Mouse (Mus musculus) midbrain, embryonic 14.5 days (tissue): Measurements from ENCODE around the gene Ifitm7. TPM values are rescaled to one million over a fixed set of nuclear protein-coding genes. Genes with fewer than 3 reads are reported as not detected.
A peak's percentile ranks its signal among the peaks of the same experiment; 100 is the strongest.

ENCODE experiments used
- ATAC-seq: fragments of 200-750 bp; cut with Nextera tagmentation; 2 replicates; pipeline ENCODE4 v1.8.0; 2017; ENCODE audit warnings: moderate number of reproducible peaks, moderate library complexity; ENCODE audit not compliant: low FRiP score, low TSS enrichment
- DNase-seq: peaks from one replicate; pipeline ENCODE4 v3.0.0-alpha.2; 2015
- H3K27ac ChIP-seq: fragments of 300-500 bp; sonication (generic); replicated peaks from 2 replicates; pipeline ENCODE4 v1.5.1; 2014; ENCODE audit warnings: mild to moderate bottlenecking, low read depth, low read length, moderate library complexity
- H3K27me3 ChIP-seq: fragments of 300-500 bp; sonication (generic); 2 replicates; pipeline ENCODE4 v1.6.1; 2014; ENCODE audit warnings: low read length, control low read depth, mixed read lengths; ENCODE audit not compliant: control insufficient read depth, insufficient read depth
- H3K36me3 ChIP-seq: fragments of 300-500 bp; sonication (generic); 2 replicates; pipeline ENCODE4 v1.6.1; 2014; ENCODE audit warnings: low read length, control low read depth; ENCODE audit not compliant: control insufficient read depth, insufficient read depth
- H3K4me1 ChIP-seq: fragments of 300-500 bp; sonication (generic); 2 replicates; pipeline ENCODE4 v1.6.1; 2014; ENCODE audit warnings: mild to moderate bottlenecking, antibody characterized with exemption, low read length, control low read depth; ENCODE audit not compliant: control insufficient read depth, insufficient read depth
- H3K4me2 ChIP-seq: fragments of 300-500 bp; sonication (generic); 2 replicates; pipeline ENCODE4 v1.6.1; 2014; ENCODE audit warnings: mild to moderate bottlenecking, low read length, moderate library complexity
- H3K4me3 ChIP-seq: fragments of 300-500 bp; sonication (generic); replicated peaks from 2 replicates; pipeline ENCODE4 v1.5.1; 2014; ENCODE audit warnings: low read depth, low read length
- H3K9ac ChIP-seq: fragments of 300-500 bp; sonication (generic); replicated peaks from 2 replicates; pipeline ENCODE4 v1.6.1; 2014; ENCODE audit warnings: mild to moderate bottlenecking, low read length, moderate library complexity
- H3K9me3 ChIP-seq: fragments of 300-500 bp; sonication (generic); 2 replicates; pipeline ENCODE4 v1.6.1; 2016; ENCODE audit warnings: low read length, control low read depth, mixed read lengths; ENCODE audit not compliant: control insufficient read depth
- WGBS: fragments of 180-500 bp; shearing (Covaris S2); extraction: QIAGEN DNeasy Blood & Tissue Kit; methylation state at CpG from one replicate; pipeline ENCODE4 v1.1.7; 2014; 5-methylcytosine and 5-hydroxymethylcytosine counted together
- polyA plus RNA-seq: library from polyadenylated mRNA; unstranded; fragments of >200 nt; fragmentation: Nextera tagmentation; extraction: Ambion mirVana; gene quantifications from 2 replicates; pipeline ENCODE4 v1.2.1, GENCODE M21; 2014

Ifitm7 gene
- polyA plus RNA-seq, result 0.46 and 1.8 TPM in 2 replicates

DNA sequence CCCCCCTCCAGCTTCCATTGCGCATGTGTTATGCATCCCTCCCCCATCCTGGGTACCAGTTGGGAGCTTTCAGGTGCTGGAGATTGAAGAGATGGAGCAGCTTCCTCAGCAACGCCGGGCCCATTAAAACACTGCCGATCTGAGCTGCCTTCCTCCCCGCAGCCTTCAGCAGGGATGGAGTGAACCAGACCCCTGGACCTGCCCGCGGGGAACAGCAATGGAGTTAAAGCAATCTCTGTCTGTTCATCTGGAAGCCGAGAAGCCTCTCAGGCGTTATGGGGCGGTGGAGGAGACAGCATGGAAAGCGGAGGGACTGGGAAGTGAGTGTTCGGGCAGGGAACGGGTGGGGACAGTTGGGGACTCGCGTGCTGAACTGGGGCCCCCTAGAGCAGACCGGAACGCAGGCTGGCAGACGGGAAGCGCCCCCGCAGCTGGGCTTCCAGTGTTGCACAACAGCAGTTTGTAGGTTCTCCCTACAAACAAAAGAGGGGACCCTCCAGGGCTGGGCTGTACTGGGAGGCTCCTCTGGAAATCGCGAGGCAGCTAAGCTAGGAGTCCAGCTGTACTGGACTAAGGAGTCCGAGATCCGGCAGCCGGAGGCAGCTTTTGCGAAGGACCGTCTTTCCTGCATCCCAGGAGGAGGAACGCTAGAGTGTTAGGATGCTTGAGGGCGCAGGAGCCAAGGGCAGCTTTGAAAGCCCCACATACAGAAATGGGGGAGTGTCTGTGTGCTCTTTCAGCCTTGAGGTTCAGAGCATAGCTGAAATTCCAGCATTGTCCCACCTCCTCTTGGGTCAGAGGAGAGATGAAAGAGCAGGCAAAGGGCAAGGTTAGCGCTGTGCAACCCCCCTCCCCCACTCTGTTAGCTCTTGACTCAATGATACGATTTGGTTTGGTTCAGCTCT lies at the start of gene Ifitm7, which contains the start of gene 2900011O08Rik:
Ifitm7 (minus strand) TSS at position 315 of the 905 bp plus-strand sequence.
2900011O08Rik (plus strand) TSS at position 31 of the 905 bp plus-strand sequence.
- no peaks in the 10 kb centered on the region for H3K27me3 ChIP-seq
- H3K9ac ChIP-seq, result peak within 1 kb of the TSS; percentile 96
- peak within 1 kb of the TSS; percentile 82 for H3K4me3 ChIP-seq
- H3K9me3 ChIP-seq, result no peaks in the 10 kb centered on the region
- H3K27ac ChIP-seq, result peak within 1 kb of the TSS; percentile 93
- H3K4me2 ChIP-seq, result peak within 1 kb of the TSS; percentile 62
- H3K4me1 ChIP-seq, result peaks cover 16% of the 10 kb centered on the region
- H3K36me3 ChIP-seq, result no peaks in the 10 kb centered on the region; the same call in 1 of the 2 replicates
- ATAC-seq, result peak; percentile 86
- peak; percentile 83 for DNase-seq
- WGBS, result under 1% methylated on average over 31 of the region's 31 CpGs

DNA sequence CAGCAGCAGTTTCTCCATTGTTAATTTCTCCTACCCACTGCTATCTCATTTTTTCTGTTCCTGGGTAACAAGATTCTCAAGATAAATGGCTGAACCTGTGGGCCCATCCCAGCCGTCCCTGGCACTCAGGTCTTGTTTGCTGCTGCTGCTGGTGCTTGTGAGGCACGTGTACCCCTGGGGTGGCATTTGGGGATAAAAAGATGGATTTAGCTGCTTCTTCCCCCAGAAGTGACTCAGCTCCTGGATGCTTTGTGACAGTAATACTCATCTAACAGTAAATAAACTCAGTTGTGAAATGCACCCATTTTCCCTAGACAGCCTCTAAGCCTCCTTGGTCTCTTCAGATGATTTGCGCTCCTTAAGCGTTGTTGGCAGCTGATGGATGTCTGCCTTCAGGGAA lies 46.4 kb upstream of the Ifitm7 start:
- Histone ChIP-seq H3K4me2 (no peak overlapping the region), H3K4me1 (no peaks in the 10 kb centered on the region; the same call in 1 of the 2 replicates), H3K27me3 (no peaks in the 10 kb centered on the region), H3K27ac (no peak overlapping the region), H3K9me3 (no peaks in the 10 kb centered on the region), H3K4me3 (no peak overlapping the region), H3K9ac (no peak overlapping the region), H3K36me3 (peaks cover 5% of the 10 kb centered on the region; the same call in 1 of the 2 replicates)
- WGBS, result 84% methylated on average over 4 of the region's 4 CpGs
- no peak for ATAC-seq
- no peak for DNase-seq

DNA sequence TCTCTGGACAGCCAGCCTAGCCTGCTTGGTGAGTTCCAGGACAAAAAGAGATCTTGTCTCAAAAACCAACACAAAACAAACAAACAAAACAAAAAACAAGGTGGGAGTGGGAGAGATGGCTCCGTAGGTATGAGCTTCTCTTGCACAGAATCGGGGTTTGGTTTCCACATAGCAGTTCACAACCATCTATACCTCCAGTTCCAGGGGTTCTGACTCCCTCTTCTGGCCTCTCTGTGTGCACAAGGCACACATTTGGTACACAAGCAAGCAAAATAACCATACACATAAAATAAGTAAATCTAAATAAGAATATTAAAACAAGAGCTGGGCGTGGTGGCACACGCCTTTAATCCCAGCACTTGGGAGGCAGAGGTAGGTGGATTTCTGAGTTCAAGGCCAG lies 44.0 kb upstream of the Ifitm7 start:
- ATAC-seq, result no peak
- DNase-seq, result no peak
- H3K27ac ChIP-seq, result no peak overlapping the region

DNA sequence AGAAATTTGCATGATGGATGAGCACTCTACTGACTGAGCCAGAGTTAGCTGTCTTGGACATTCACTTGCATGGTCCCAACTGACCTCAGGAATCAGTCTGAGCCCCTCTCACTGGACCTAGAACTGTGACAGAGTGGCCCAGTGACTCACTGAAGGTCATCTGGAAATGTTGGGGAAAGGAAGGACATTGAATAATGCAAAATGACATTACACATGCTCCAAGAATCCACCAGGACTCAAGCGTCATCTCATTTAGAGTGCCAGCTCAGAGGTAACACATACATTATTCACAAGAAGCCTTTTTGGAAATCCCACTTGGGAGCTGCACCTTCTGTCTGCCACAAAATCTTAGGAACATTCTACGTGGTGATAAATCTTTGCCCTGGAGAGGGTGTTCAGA lies 43.2 kb upstream of the Ifitm7 start:
- DNase-seq (no peak), ATAC-seq (no peak)
- Histone ChIP-seq H3K4me1 (no peaks in the 10 kb centered on the region; the same call in 1 of the 2 replicates), H3K4me3 (no peak overlapping the region), H3K27me3 (no peaks in the 10 kb centered on the region), H3K9me3 (no peaks in the 10 kb centered on the region), H3K4me2 (no peak overlapping the region), H3K9ac (no peak overlapping the region), H3K27ac (no peak overlapping the region), H3K36me3 (peaks cover 5% of the 10 kb centered on the region; the same call in 1 of the 2 replicates)
- WGBS, result 60% methylated on average over 2 of the region's 2 CpGs

More for the DNA sequence above, 44.0 kb upstream of the Ifitm7 start:
- Histone ChIP-seq H3K4me1 (no peaks in the 10 kb centered on the region; the same call in 1 of the 2 replicates), H3K9ac (no peak overlapping the region), H3K9me3 (no peaks in the 10 kb centered on the region), H3K36me3 (peaks cover 5% of the 10 kb centered on the region; the same call in 1 of the 2 replicates), H3K27me3 (no peaks in the 10 kb centered on the region), H3K4me3 (no peak overlapping the region), H3K4me2 (no peak overlapping the region)
- 88% methylated on average over 4 of the region's 4 CpGs for WGBS

DNA sequence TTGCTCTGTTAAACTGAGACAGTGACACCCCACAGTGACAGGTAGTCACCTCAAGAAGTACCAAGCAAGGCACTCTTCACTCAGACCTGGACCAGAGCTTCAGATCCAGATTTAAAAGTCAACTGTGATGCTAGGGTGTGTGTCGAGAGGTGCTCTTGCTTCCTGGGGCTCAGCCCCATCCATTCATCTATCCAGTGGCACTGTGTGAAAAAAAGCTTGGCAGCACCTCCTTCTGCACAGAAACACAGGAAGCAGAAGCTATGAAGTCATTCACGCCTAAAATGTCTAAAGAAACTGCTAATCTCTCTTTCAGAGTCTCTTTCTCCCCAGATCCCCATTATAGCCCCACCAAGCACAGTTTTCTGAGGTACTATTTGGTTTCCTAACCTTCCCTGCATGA lies 42.4 kb upstream of the Ifitm7 start:
- no peak overlapping the region for H3K9ac ChIP-seq
- WGBS, result 64% methylated on average over 2 of the region's 2 CpGs
- no peak for DNase-seq
- no peaks in the 10 kb centered on the region for H3K27me3 ChIP-seq
- H3K4me2 ChIP-seq, result no peak overlapping the region
- H3K4me3 ChIP-seq, result no peak overlapping the region
- H3K4me1 ChIP-seq, result no peaks in the 10 kb centered on the region; the same call in 1 of the 2 replicates
- H3K36me3 ChIP-seq, result peaks cover 5% of the 10 kb centered on the region; the same call in 1 of the 2 replicates
- H3K27ac ChIP-seq, result no peak overlapping the region
- no peaks in the 10 kb centered on the region for H3K9me3 ChIP-seq
- no peak for ATAC-seq

DNA sequence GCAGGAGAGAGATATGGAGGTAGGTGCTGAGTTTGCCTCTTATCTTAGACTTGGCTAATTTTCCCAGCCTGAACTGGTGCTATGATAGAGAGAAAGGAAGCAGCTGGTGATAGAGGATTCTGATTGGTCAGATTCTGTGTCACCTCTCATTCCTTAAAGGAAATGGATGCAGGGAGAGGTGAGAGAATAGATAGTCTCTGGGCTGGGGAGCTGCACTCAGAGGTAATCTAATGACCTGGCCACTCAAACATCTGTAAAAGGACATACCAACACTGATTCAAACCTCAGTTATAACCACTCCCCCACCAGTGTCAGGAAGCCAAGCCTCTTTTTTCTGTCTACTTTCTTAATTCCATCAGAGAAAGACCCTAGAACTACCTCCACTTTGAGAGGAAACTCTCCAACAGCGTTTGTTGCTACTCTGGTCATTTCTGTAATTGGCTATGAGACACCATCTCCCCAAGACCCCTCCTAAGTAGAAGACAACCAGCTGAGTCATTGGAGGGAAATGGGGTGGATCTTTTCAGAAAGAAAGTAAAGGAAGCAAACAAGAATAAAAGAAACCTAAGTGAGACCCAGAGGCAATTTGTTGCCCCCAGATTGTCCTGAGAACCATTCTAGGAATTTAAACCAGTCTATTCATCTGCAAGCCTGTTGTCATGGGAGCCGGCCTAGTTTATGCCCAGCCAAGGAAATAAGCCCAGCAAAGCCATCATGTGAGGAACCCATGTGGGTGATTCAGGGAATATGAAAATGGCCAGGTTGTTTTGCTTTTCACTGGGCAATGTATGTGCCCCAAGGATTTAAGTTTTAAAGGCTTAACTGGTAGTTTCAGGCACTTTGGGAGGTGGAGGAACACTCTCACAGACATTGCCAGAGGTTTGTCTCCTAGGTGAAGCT lies 38.7 kb upstream of the Ifitm7 start:
- WGBS, result 60% methylated on average over 2 of the region's 2 CpGs
- DNase-seq (no peak), ATAC-seq (no peak)

DNA sequence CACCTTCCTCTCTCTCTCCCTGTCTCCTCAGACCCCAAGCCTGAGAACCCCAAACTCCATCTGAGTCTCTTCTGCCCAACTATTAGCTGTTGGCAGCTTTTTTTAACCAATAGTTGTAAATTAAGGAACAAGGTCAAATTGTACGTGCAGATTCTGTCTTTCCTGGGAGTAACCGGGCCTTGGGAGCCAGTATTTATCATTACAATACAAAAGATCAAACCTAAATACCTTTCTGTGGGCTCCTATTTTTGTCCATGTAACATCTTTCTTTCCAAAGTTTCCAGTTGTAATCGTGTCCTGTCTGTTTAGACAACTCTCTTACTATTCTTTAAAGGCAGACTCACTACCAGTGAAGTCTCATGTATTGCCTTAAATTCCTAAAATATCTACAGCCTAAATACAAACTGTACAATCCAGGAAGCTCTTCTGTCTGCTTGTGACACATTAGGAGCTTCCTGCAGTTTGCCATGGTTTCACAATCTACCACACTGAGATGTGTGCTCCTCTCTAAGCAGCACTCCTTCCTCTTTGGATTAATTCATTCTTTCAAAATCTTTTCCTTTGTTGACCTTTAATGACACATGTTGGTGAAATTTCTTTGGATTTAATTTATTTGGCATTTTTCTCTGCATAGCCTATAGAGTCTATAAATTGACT lies 34.6 kb upstream of the Ifitm7 start:
- no peaks in the 10 kb centered on the region for H3K9me3 ChIP-seq
- H3K27ac ChIP-seq, result no peak overlapping the region
- ATAC-seq, result no peak
- no peaks in the 10 kb centered on the region for H3K27me3 ChIP-seq
- no peak overlapping the region for H3K9ac ChIP-seq
- no peaks in the 10 kb centered on the region for H3K36me3 ChIP-seq
- H3K4me3 ChIP-seq, result no peak overlapping the region
- H3K4me1 ChIP-seq, result no peaks in the 10 kb centered on the region
- no peak for DNase-seq
- 80% methylated on average over 3 of the region's 3 CpGs for WGBS
- no peak overlapping the region for H3K4me2 ChIP-seq

More for the DNA sequence above, 38.7 kb upstream of the Ifitm7 start:
- no peaks in the 10 kb centered on the region; the same call in 1 of the 2 replicates for H3K4me1 ChIP-seq
- no peak overlapping the region for H3K4me2 ChIP-seq
- H3K9me3 ChIP-seq, result no peaks in the 10 kb centered on the region
- peaks cover 5% of the 10 kb centered on the region; the same call in 1 of the 2 replicates for H3K36me3 ChIP-seq
- no peaks in the 10 kb centered on the region for H3K27me3 ChIP-seq
- H3K9ac ChIP-seq, result no peak overlapping the region
- H3K4me3 ChIP-seq, result no peak overlapping the region
- no peak overlapping the region for H3K27ac ChIP-seq

DNA sequence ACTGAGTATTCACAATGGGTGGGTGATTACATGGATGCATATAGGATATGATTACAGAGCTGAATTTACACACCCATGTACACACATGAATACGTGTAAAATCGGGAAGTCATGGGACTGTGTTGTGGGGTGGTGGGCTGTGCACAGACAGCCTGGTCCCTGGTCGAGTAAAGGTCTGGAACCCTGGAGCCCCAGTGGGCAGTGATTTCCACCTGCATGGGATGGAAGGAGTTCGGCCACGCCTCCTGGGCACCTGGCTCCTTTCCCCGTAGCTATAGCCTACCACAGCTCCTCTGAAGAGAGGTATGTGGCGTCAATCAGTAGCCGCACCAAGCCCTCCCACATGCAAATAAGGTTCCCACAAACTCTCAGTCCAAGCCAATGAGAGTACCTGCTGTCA lies 30.6 kb upstream of the Ifitm7 start:
- H3K9me3 ChIP-seq, result no peaks in the 10 kb centered on the region
- H3K4me2 ChIP-seq, result no peak overlapping the region
- no peak overlapping the region for H3K4me3 ChIP-seq
- H3K36me3 ChIP-seq, result no peaks in the 10 kb centered on the region
- DNase-seq (no peak), ATAC-seq (no peak)
- no peak overlapping the region for H3K9ac ChIP-seq
- H3K27ac ChIP-seq, result no peak overlapping the region
- no peaks in the 10 kb centered on the region for H3K4me1 ChIP-seq
- no peaks in the 10 kb centered on the region for H3K27me3 ChIP-seq
- WGBS, result 88% methylated on average over 8 of the region's 8 CpGs
